Mouse (Mus musculus): ENCODE results near the gene Ivd. TPM values are rescaled to one million over a fixed set of nuclear protein-coding genes. Genes with fewer than 3 reads are reported as not detected.

The Ivd gene
- polyA plus RNA-seq, 1 experiment from 2014 or later, result 46.5 TPM

GRCm38 (mm10) chr2:118902051-118903025, 40.6 kb downstream of the Ivd start:
- no peaks in the 10 kb centered on the region for H3K36me3 ChIP-seq (ENCODE audit: insufficient read depth, low read length)
- H3K9ac ChIP-seq (replicated peaks; ENCODE audit: low read depth), result peak overlapping the region; percentile 84
- peak overlapping the region; percentile 99 for H3K4me2 ChIP-seq (replicated peaks; ENCODE audit: low read depth, low read length)
- peak overlapping the region; percentile 82 for H3K27ac ChIP-seq (ENCODE audit: low read length)
- H3K27me3 ChIP-seq (replicated peaks; ENCODE audit: insufficient read depth, low read length), result peaks cover 8% of the 10 kb centered on the region; the same call in 1 of the 2 replicates
- H3K4me3 ChIP-seq (ENCODE audit: low read depth, low read length), result peak overlapping the region; percentile 79
- WGBS, result under 1% methylated on average over 75 of the region's 106 CpGs
- no peaks in the 10 kb centered on the region for H3K9me3 ChIP-seq (ENCODE audit: low read length)
- H3K4me1 ChIP-seq (ENCODE audit: insufficient read depth, low read depth, low read length), result peaks cover 10% of the 10 kb centered on the region; the same call in 1 of the 2 replicates
- TF ChIP-seq CTCF (IDR thresholded peaks at IDR 0.05), result peak; percentile 59
- no peak for TF ChIP-seq EP300 (IDR thresholded peaks at IDR 0.05)
- DNase-seq (ENCODE audit: low spot score) (peak; percentile 68), ATAC-seq (peak; percentile 37)

- DNase-seq (ENCODE audit: low spot score), result peak; percentile 67
- no peak for ATAC-seq
- Histone ChIP-seq H3K27me3 (replicated peaks; ENCODE audit: insufficient read depth, low read length) (no peaks in the 10 kb centered on the region; the same call in 1 of the 2 replicates), H3K4me2 (replicated peaks; ENCODE audit: low read depth, low read length) (peak overlapping the region; percentile 99), H3K4me3 (ENCODE audit: low read depth, low read length) (0 out of 2 replicates have a peak overlapping the region, but pooled peaks have one; percentile 8), H3K36me3 (ENCODE audit: insufficient read depth, low read length) (no peaks in the 10 kb centered on the region), H3K9me3 (ENCODE audit: low read length) (no peaks in the 10 kb centered on the region), H3K9ac (replicated peaks; ENCODE audit: low read depth) (no peak overlapping the region), H3K27ac (ENCODE audit: low read length) (0 out of 2 replicates have a peak overlapping the region, but pooled peaks have one; percentile 11), H3K4me1 (ENCODE audit: insufficient read depth, low read depth, low read length) (peaks cover 10% of the 10 kb centered on the region; the same call in 1 of the 2 replicates)
- TF ChIP-seq EP300 (IDR thresholded peaks at IDR 0.05) (no peak), CTCF (IDR thresholded peaks at IDR 0.05) (no peak)
- WGBS, result 9% methylated on average over 10 of the region's 10 CpGs
Measured at GRCm38 (mm10) chr2:118903333-118903741, 41.6 kb downstream of the Ivd start.

GRCm38 (mm10) chr2:118905433-118906117, 43.8 kb downstream of the Ivd start:
- ATAC-seq, result no peak
- Histone ChIP-seq H3K36me3 (ENCODE audit: insufficient read depth, low read length) (no peaks in the 10 kb centered on the region), H3K27me3 (replicated peaks; ENCODE audit: insufficient read depth, low read length) (no peaks in the 10 kb centered on the region), H3K4me1 (ENCODE audit: insufficient read depth, low read depth, low read length) (peaks cover 5% of the 10 kb centered on the region; the same call in 1 of the 2 replicates), H3K9me3 (ENCODE audit: low read length) (no peaks in the 10 kb centered on the region), H3K9ac (replicated peaks; ENCODE audit: low read depth) (no peak overlapping the region), H3K4me2 (replicated peaks; ENCODE audit: low read depth, low read length) (no peak overlapping the region), H3K4me3 (ENCODE audit: low read depth, low read length) (no peak overlapping the region), H3K27ac (ENCODE audit: low read length) (no peak overlapping the region)
- no peak for DNase-seq (ENCODE audit: low spot score)
- TF ChIP-seq EP300 (IDR thresholded peaks at IDR 0.05) (no peak), CTCF (IDR thresholded peaks at IDR 0.05) (no peak)
- WGBS, result 76% methylated on average over 7 of the region's 7 CpGs

GRCm38 (mm10) chr2:118906118-118906492, 44.4 kb downstream of the Ivd start:
- no peak for TF ChIP-seq EP300 (IDR thresholded peaks at IDR 0.05)
- no peak for TF ChIP-seq CTCF (IDR thresholded peaks at IDR 0.05)
- 88% methylated on average over 5 of the region's 5 CpGs for whole genome bisulfite sequencing
- no peak for DNase-seq (ENCODE audit: low spot score)

GRCm38 (mm10) chr2:118907781-118908180, 46.0 kb downstream of the Ivd start:
- no peak for DNase-seq (ENCODE audit: low spot score)
- Histone ChIP-seq H3K27me3 (replicated peaks; ENCODE audit: insufficient read depth, low read length) (no peaks in the 10 kb centered on the region), H3K27ac (ENCODE audit: low read length) (no peak overlapping the region), H3K4me3 (ENCODE audit: low read depth, low read length) (no peak overlapping the region), H3K36me3 (ENCODE audit: insufficient read depth, low read length) (no peaks in the 10 kb centered on the region), H3K4me1 (ENCODE audit: insufficient read depth, low read depth, low read length) (peaks cover 5% of the 10 kb centered on the region; the same call in 1 of the 2 replicates), H3K9ac (replicated peaks; ENCODE audit: low read depth) (no peak overlapping the region), H3K9me3 (ENCODE audit: low read length) (no peaks in the 10 kb centered on the region), H3K4me2 (replicated peaks; ENCODE audit: low read depth, low read length) (no peak overlapping the region)
- WGBS, result 64% methylated on average over 3 of the region's 3 CpGs
- TF ChIP-seq CTCF (IDR thresholded peaks at IDR 0.05) (no peak), EP300 (IDR thresholded peaks at IDR 0.05) (no peak)
- no peak for ATAC-seq

More at GRCm38 (mm10) chr2:118906118-118906492, 44.4 kb downstream of the Ivd start:
- Histone ChIP-seq H3K27me3 (replicated peaks; ENCODE audit: insufficient read depth, low read length) (no peaks in the 10 kb centered on the region), H3K27ac (ENCODE audit: low read length) (no peak overlapping the region), H3K9ac (replicated peaks; ENCODE audit: low read depth) (no peak overlapping the region), H3K4me1 (ENCODE audit: insufficient read depth, low read depth, low read length) (peaks cover 5% of the 10 kb centered on the region; the same call in 1 of the 2 replicates), H3K4me3 (ENCODE audit: low read depth, low read length) (no peak overlapping the region), H3K36me3 (ENCODE audit: insufficient read depth, low read length) (no peaks in the 10 kb centered on the region), H3K9me3 (ENCODE audit: low read length) (no peaks in the 10 kb centered on the region), H3K4me2 (replicated peaks; ENCODE audit: low read depth, low read length) (no peak overlapping the region)
- no peak for ATAC-seq

- 76% methylated on average over 1 of the region's 1 CpGs for WGBS
- H3K4me3 ChIP-seq (ENCODE audit: low read depth, low read length), result no peak overlapping the region
- no peak for DNase-seq (ENCODE audit: low spot score)
- no peak for ATAC-seq
- H3K4me1 ChIP-seq (ENCODE audit: insufficient read depth, low read depth, low read length), result 0 out of 2 replicates have a peak, but pooled peaks cover 4% of the 10 kb centered on the region
- H3K4me2 ChIP-seq (replicated peaks; ENCODE audit: low read depth, low read length), result no peak overlapping the region
- H3K27me3 ChIP-seq (replicated peaks; ENCODE audit: insufficient read depth, low read length), result no peaks in the 10 kb centered on the region
- TF ChIP-seq EP300 (IDR thresholded peaks at IDR 0.05) (no peak), CTCF (IDR thresholded peaks at IDR 0.05) (no peak)
- no peak overlapping the region for H3K27ac ChIP-seq (ENCODE audit: low read length)
- no peaks in the 10 kb centered on the region for H3K9me3 ChIP-seq (ENCODE audit: low read length)
- no peaks in the 10 kb centered on the region for H3K36me3 ChIP-seq (ENCODE audit: insufficient read depth, low read length)
- no peak overlapping the region for H3K9ac ChIP-seq (replicated peaks; ENCODE audit: low read depth)
Measured at GRCm38 (mm10) chr2:118909151-118909550, 47.4 kb downstream of the Ivd start.

All from lung, postnatal 0 days (tissue).